Mouse (Mus musculus): ENCODE measurements around the gene Serpina3n.
"Not testable (repeated sequence)": the region's sequence is repeated elsewhere in the genome, so short reads cannot be mapped to it uniquely, and the experiment has no call there.

GRCm38 (mm10) chr12:104381071-104381604, 25.4 kb upstream of the Serpina3n start:
- not testable (repeated sequence) for TF ChIP-seq CTCF (IDR thresholded peaks at IDR 0.05; ENCODE audit: extremely low read depth, insufficient read length, insufficient replicate concordance, low read depth, low read length); POLR2A (IDR thresholded peaks at IDR 0.05; ENCODE audit: low read depth, low read length)

All from small intestine, adult 2 months (tissue).